Mouse (Mus musculus): ENCODE measurements around the gene Tasp1. TPM values are rescaled to one million over a fixed set of nuclear protein-coding genes. Genes with fewer than 3 reads are reported as not detected.

Tasp1 gene
- polyA plus RNA-seq (2016; fragmentation: Nextera tagmentation; extraction: Ambion mirVana): 18.5 and 20.7 TPM in 2 replicates

- Histone ChIP-seq H3K4me3 (peak within 1 kb of the TSS; percentile 78), H3K36me3 (replicated peaks) (peaks cover 4% of the 10 kb centered on the region; the same call in 1 of the 2 replicates), H3K4me1 (peaks cover 14% of the 10 kb centered on the region), H3K9me3 (no peaks in the 10 kb centered on the region), H3K27me3 (replicated peaks; ENCODE audit: low read depth, poor library complexity, severe bottlenecking) (no peaks in the 10 kb centered on the region), H3K27ac (replicated peaks) (peak within 1 kb of the TSS; percentile 94)
- DNase-seq (ENCODE audit: low spot score): peak; percentile 95
- WGBS: under 1% methylated on average over 68 of the region's 68 CpGs
These were observed at the start of gene Tasp1 for GRCm38 (mm10) chr2:140066353-140067314. Tasp1 (minus strand) TSS chr2:140066805.

- no peak overlapping the region for H3K27ac ChIP-seq (replicated peaks)
- H3K4me1 ChIP-seq: no peaks in the 10 kb centered on the region
- no peaks in the 10 kb centered on the region for H3K27me3 ChIP-seq (replicated peaks; ENCODE audit: low read depth, poor library complexity, severe bottlenecking)
- no peaks in the 10 kb centered on the region for H3K9me3 ChIP-seq
- DNase-seq (ENCODE audit: low spot score): no peak
- WGBS: 88% methylated on average over 8 of the region's 8 CpGs
- H3K4me3 ChIP-seq: no peak overlapping the region
- H3K36me3 ChIP-seq (replicated peaks): peaks cover 6% of the 10 kb centered on the region; the same call in 1 of the 2 replicates
These were observed 47.2 kb upstream of the Tasp1 start for GRCm38 (mm10) chr2:140113851-140114250.

- Histone ChIP-seq H3K9me3 (no peaks in the 10 kb centered on the region), H3K4me1 (no peaks in the 10 kb centered on the region), H3K4me3 (no peak overlapping the region), H3K27ac (replicated peaks) (no peak overlapping the region), H3K36me3 (replicated peaks) (no peaks in the 10 kb centered on the region), H3K27me3 (replicated peaks; ENCODE audit: low read depth, poor library complexity, severe bottlenecking) (no peaks in the 10 kb centered on the region)
- 32% methylated on average over 1 of the region's 1 CpGs for WGBS
- no peak for DNase-seq (ENCODE audit: low spot score)
These were observed 42.3 kb upstream of the Tasp1 start for GRCm38 (mm10) chr2:140108945-140109344.

GRCm38 (mm10) chr2:140107641-140108040 lies 41.0 kb upstream of the Tasp1 start:
- no peaks in the 10 kb centered on the region for H3K4me1 ChIP-seq
- H3K27ac ChIP-seq (replicated peaks): no peak overlapping the region
- no peak overlapping the region for H3K4me3 ChIP-seq
- H3K27me3 ChIP-seq (replicated peaks; ENCODE audit: low read depth, poor library complexity, severe bottlenecking): no peaks in the 10 kb centered on the region
- no peak for DNase-seq (ENCODE audit: low spot score)
- 92% methylated on average over 4 of the region's 4 CpGs for WGBS
- no peaks in the 10 kb centered on the region for H3K36me3 ChIP-seq (replicated peaks)
- H3K9me3 ChIP-seq: no peaks in the 10 kb centered on the region

DNA sequence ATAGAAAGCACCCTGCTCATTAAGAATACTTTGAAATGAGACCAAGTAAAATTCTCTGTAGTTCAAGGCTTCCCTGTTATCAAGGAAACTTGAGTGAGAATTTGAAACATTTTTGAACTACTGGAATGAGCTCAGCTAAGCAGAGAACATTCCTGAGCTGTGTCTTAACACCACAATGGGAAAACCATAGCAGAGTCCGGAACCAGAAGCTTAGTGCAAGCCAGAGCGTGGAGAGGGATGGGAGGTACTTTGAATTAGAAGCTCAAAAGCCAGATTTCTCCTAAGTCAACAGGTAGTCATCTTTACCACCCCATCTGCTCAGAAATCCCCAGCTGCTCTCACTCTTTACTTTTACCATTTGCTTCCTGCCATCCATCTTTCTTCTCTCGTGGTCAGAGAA lies 38.3 kb upstream of the Tasp1 start:
- DNase-seq (ENCODE audit: low spot score): no peak
- no peaks in the 10 kb centered on the region for H3K4me1 ChIP-seq
- WGBS: 72% methylated on average over 3 of the region's 3 CpGs
- no peak overlapping the region for H3K27ac ChIP-seq (replicated peaks)
- H3K27me3 ChIP-seq (replicated peaks; ENCODE audit: low read depth, poor library complexity, severe bottlenecking): no peaks in the 10 kb centered on the region
- H3K9me3 ChIP-seq: no peaks in the 10 kb centered on the region
- H3K4me3 ChIP-seq: no peak overlapping the region
- H3K36me3 ChIP-seq (replicated peaks): no peaks in the 10 kb centered on the region

GRCm38 (mm10) chr2:140100551-140101474 lies 34.2 kb upstream of the Tasp1 start:
- H3K36me3 ChIP-seq (replicated peaks): no peaks in the 10 kb centered on the region
- no peak overlapping the region for H3K27ac ChIP-seq (replicated peaks)
- no peak for DNase-seq (ENCODE audit: low spot score)
- WGBS: 86% methylated on average over 3 of the region's 3 CpGs
- H3K4me1 ChIP-seq: no peaks in the 10 kb centered on the region
- no peaks in the 10 kb centered on the region for H3K9me3 ChIP-seq
- H3K27me3 ChIP-seq (replicated peaks; ENCODE audit: low read depth, poor library complexity, severe bottlenecking): no peaks in the 10 kb centered on the region
- no peak overlapping the region for H3K4me3 ChIP-seq

DNA sequence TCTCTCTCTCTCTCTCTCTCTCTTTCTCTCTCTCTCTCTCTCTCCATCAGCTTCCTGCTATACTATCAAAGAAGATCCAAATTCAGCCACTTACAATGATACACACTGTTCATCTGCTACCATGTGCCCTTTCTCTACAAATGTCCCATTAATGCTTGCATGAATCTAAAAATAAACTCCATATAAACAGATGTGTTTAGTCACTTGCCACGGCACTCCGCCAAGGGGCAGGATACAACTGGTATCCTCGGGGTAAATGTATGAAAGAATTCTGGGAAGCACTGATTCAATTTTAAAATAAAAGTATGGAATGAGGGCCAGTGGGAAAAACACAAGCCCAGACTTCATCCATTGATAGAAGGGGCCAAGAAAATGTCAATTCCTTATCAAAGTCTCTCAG lies 33.4 kb upstream of the Tasp1 start:
- no peak for DNase-seq (ENCODE audit: low spot score)
- Histone ChIP-seq H3K9me3 (no peaks in the 10 kb centered on the region), H3K27ac (replicated peaks) (no peak overlapping the region)

DNA sequence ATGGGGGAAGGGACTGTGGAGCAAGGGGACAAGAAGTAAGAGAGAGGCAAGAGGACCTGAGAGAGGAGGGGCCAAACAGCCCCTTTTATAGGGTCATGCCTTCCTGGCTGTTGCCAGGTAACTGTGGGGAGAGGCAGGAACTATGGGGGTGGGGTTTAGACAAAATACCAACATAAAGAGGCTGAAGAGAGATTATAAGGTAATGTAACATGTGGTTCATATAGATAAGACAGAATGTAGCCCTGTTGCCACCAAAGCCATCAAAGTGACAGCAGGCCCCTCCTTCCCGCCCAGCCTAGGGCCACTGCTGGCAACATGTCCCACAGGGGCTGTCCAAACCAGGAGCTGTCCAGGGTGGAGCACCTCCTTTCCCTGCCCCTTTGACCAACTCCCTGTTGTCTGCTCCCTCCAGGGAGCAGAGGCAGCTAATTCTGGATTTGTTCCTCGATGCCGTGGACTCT lies 30.6 kb upstream of the Tasp1 start:
- no peaks in the 10 kb centered on the region for H3K27me3 ChIP-seq (replicated peaks; ENCODE audit: low read depth, poor library complexity, severe bottlenecking)
- WGBS: 79% methylated on average over 3 of the region's 3 CpGs

More for the DNA sequence above, 33.4 kb upstream of the Tasp1 start:
- Histone ChIP-seq H3K4me1 (no peaks in the 10 kb centered on the region), H3K27me3 (replicated peaks; ENCODE audit: low read depth, poor library complexity, severe bottlenecking) (no peaks in the 10 kb centered on the region), H3K4me3 (no peak overlapping the region), H3K36me3 (replicated peaks) (no peaks in the 10 kb centered on the region)
- WGBS: 90% methylated on average over 3 of the region's 3 CpGs

DNA sequence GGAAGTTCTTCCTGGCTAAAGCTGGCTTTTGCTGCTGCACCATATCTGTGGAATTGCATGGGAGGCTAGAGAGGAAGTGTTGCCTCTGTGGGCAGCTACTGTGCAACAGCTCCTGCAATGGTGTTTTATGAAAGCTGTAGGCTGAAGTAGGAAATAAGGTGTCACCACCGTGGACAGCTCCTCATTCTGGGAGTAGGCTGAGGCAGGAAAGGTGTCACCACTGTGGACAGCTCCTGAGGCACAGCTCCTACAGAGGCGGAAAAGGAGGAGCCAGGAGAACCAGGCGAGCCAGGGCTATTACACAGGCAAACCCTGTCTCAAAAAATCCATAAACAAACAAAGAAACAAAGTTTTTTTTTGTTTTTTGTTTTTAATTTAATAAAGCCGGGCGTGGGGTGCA lies 29.4 kb upstream of the Tasp1 start:
- Histone ChIP-seq H3K27ac (replicated peaks) (no peak overlapping the region), H3K36me3 (replicated peaks) (no peaks in the 10 kb centered on the region), H3K4me1 (no peaks in the 10 kb centered on the region), H3K4me3 (no peak overlapping the region), H3K9me3 (no peaks in the 10 kb centered on the region), H3K27me3 (replicated peaks; ENCODE audit: low read depth, poor library complexity, severe bottlenecking) (no peaks in the 10 kb centered on the region)
- 85% methylated on average over 5 of the region's 5 CpGs for WGBS
- no peak for DNase-seq (ENCODE audit: low spot score)

More for the DNA sequence above, 30.6 kb upstream of the Tasp1 start:
- Histone ChIP-seq H3K9me3 (no peaks in the 10 kb centered on the region), H3K36me3 (replicated peaks) (no peaks in the 10 kb centered on the region), H3K4me1 (no peaks in the 10 kb centered on the region), H3K27ac (replicated peaks) (no peak overlapping the region), H3K4me3 (no peak overlapping the region)
- DNase-seq (ENCODE audit: low spot score): no peak

DNA sequence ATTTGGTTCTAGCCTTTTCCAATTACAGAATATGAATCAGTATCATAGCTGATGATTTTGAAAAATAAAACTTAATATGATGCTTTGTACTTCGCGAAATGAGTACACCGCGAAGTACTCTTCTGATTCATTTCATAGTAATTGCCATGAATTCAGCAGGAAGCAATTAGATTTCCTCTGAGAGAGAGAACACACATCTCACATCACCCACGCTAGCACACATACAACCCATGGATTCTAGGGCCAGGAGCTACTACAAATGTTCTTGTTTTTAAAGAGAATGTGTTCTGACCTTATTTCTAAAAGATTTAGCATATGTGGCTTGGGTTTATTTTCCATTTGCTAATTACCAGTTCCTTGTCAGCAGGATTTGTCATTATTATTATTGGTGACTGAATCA lies 26.8 kb upstream of the Tasp1 start:
- H3K4me1 ChIP-seq: no peaks in the 10 kb centered on the region
- H3K27me3 ChIP-seq (replicated peaks; ENCODE audit: low read depth, poor library complexity, severe bottlenecking): no peaks in the 10 kb centered on the region
- H3K4me3 ChIP-seq: no peak overlapping the region
- H3K9me3 ChIP-seq: no peaks in the 10 kb centered on the region
- WGBS: 91% methylated on average over 5 of the region's 5 CpGs
- no peak for DNase-seq (ENCODE audit: low spot score)
- H3K36me3 ChIP-seq (replicated peaks): no peaks in the 10 kb centered on the region
- no peak overlapping the region for H3K27ac ChIP-seq (replicated peaks)

- no peaks in the 10 kb centered on the region for H3K4me1 ChIP-seq
- H3K9me3 ChIP-seq: no peaks in the 10 kb centered on the region
- H3K36me3 ChIP-seq (replicated peaks): no peaks in the 10 kb centered on the region
- no peaks in the 10 kb centered on the region for H3K27me3 ChIP-seq (replicated peaks; ENCODE audit: low read depth, poor library complexity, severe bottlenecking)
- H3K27ac ChIP-seq (replicated peaks): no peak overlapping the region
- 90% methylated on average over 7 of the region's 7 CpGs for WGBS
- no peak for DNase-seq (ENCODE audit: low spot score)
- no peak overlapping the region for H3K4me3 ChIP-seq
These were observed 17.6 kb upstream of the Tasp1 start for GRCm38 (mm10) chr2:140084245-140084644.

GRCm38 (mm10) chr2:140080747-140081577 lies 14.4 kb upstream of the Tasp1 start:
- no peak overlapping the region for H3K27ac ChIP-seq (replicated peaks)
- no peak for DNase-seq (ENCODE audit: low spot score)
- no peaks in the 10 kb centered on the region for H3K27me3 ChIP-seq (replicated peaks; ENCODE audit: low read depth, poor library complexity, severe bottlenecking)
- no peaks in the 10 kb centered on the region for H3K36me3 ChIP-seq (replicated peaks)
- H3K4me3 ChIP-seq: no peak overlapping the region
- H3K4me1 ChIP-seq: peaks cover 12% of the 10 kb centered on the region
- no peaks in the 10 kb centered on the region for H3K9me3 ChIP-seq
- 82% methylated on average over 11 of the region's 11 CpGs for WGBS
